Mouse (Mus musculus): ENCODE results near the gene Vmn1r56. TPM values are rescaled to one million over a fixed set of nuclear protein-coding genes. Genes with fewer than 3 reads are reported as not detected.
"Not testable (repeated sequence)": the region's sequence is repeated elsewhere in the genome, so short reads cannot be mapped to it uniquely, and the experiment has no call there.

Gene Vmn1r56
- not detected in 2 replicates for polyA plus RNA-seq (2012; rRNA removed)

DNA sequence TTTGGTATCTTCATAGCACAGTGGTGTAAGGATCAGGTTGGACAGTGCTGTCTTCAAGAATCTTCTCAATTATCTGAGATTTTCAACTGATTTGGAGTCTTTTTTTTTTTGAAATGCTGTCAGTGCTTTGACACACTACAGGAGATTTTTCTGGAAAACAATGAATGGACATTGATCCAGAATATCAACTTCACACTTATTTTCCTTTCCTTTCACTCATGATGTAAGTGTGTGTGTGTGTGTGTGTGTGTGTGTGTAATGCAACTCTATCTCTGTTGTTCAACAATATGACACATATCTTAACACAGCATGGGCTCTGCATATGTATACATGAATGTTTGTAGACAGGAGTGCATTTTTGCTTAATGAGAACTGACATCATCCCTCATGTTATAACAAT lies at the start of gene Vmn1r56:
Gene Vmn1r56 (minus strand): TSS at position 101 of the 400 bp plus-strand sequence.
- not testable (repeated sequence) for DNase-seq (ENCODE audit: low spot score)

DNA sequence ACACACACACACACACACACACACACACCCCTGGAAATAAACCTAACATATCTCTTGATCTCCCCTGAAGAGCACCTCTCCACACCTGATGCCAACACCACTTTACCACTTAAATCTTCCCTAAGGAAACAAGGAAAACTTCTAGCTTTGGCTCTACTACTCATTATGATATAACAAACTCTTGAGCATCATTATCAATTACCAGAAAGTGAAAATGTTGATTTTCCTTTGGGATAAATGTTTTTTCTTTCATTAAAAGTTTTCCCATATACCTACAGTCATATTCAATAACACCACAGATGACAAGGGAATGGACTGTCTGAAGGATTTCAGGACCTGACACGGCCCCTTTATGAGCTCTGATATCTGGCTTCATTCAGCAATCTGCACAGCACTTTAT lies 21.6 kb upstream of the Vmn1r56 start, which contains the start of gene Vmn1r57:
Gene Vmn1r57 (plus strand): TSS at position 301 of the 400 bp plus-strand sequence.
- not testable (repeated sequence) for DNase-seq (ENCODE audit: low spot score)

DNA sequence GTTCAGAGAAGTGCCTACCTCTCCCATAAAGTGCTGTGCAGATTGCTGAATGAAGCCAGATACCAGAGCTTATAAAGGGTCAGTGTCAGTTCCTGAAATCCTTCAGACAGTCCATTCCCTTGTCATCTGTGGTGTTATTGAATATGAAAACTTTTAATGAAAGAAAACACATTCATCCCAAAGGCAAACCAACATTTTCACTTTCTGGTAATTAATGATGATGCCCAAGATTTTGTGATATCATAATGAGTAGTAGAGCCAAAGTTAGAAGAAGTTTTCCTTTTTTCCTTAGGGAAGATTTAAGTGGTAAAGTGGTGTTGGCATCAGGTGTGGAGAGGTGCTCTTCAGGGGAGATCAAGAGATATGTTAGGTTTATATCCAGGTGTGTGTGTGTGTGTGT lies 47.0 kb downstream of the Vmn1r56 start, which contains the start of gene Vmn1r55:
Gene Vmn1r55 (minus strand): TSS at position 101 of the 400 bp plus-strand sequence.
- DNase-seq (ENCODE audit: low spot score), result not testable (repeated sequence)

Other genes starting within 250 kb of the Vmn1r56 start
- gene Sbk2, start 232.3 kb downstream of the Vmn1r56 start, polyA plus RNA-seq (2012; rRNA removed), result 0.29 and 0.46 TPM in 2 replicates
- 0.25 and 0.44 TPM in 2 replicates for gene Sbk3, start 225.6 kb downstream of the Vmn1r56 start, polyA plus RNA-seq (2012; rRNA removed)
- 35.6 and 38.2 TPM in 2 replicates for gene Zfp579, start 200.6 kb downstream of the Vmn1r56 start, polyA plus RNA-seq (2012; rRNA removed)
- gene Zfp524, start 182.3 kb downstream of the Vmn1r56 start, polyA plus RNA-seq (2012; rRNA removed), result 25.1 and 25.4 TPM in 2 replicates
- 19.5 and 22.8 TPM in 2 replicates for gene Fiz1, start 182.1 kb downstream of the Vmn1r56 start, polyA plus RNA-seq (2012; rRNA removed)
- gene Gm44973, start 181.3 kb downstream of the Vmn1r56 start, polyA plus RNA-seq (2012; rRNA removed), result 0.25 TPM in 1 of 2 replicates, not detected in the other
- gene Zfp865, start 176.4 kb downstream of the Vmn1r56 start, polyA plus RNA-seq (2012; rRNA removed), result 18.8 and 27.1 TPM in 2 replicates
- 13.1 and 13.7 TPM in 2 replicates for gene Ccdc106, start 176.2 kb downstream of the Vmn1r56 start, polyA plus RNA-seq (2012; rRNA removed)
- gene 4632433K11Rik, start 162.6 kb downstream of the Vmn1r56 start, polyA plus RNA-seq (2012; rRNA removed), result not detected in 2 replicates
- 9.5 and 9.6 TPM in 2 replicates for gene Zfp784, start 158.3 kb downstream of the Vmn1r56 start, polyA plus RNA-seq (2012; rRNA removed)
- gene Zfp580, start 145.2 kb downstream of the Vmn1r56 start, polyA plus RNA-seq (2012; rRNA removed), result 12.1 and 19.8 TPM in 2 replicates
- gene U2af2, start 134.6 kb downstream of the Vmn1r56 start, polyA plus RNA-seq (2012; rRNA removed), result 160 and 166 TPM in 2 replicates
- gene Epn1, start 116.5 kb downstream of the Vmn1r56 start, polyA plus RNA-seq (2012; rRNA removed), result 82.8 and 93.1 TPM in 2 replicates
- not detected in 2 replicates for gene Rfpl4, start 79.8 kb downstream of the Vmn1r56 start, polyA plus RNA-seq (2012; rRNA removed)
- gene Rasl2-9, start 70.8 kb downstream of the Vmn1r56 start, polyA plus RNA-seq (2012; rRNA removed), result 0.43 and 0.59 TPM in 2 replicates
- gene Vmn1r55, start 47.1 kb downstream of the Vmn1r56 start, polyA plus RNA-seq (2012; rRNA removed), result not detected in 2 replicates
- not detected in 2 replicates for gene Vmn1r57, start 21.7 kb upstream of the Vmn1r56 start, polyA plus RNA-seq (2012; rRNA removed)
- not detected in 2 replicates for gene Gm5065, start 153.8 kb upstream of the Vmn1r56 start, polyA plus RNA-seq (2012; rRNA removed)
- gene Nlrp2, start 154.3 kb upstream of the Vmn1r56 start, polyA plus RNA-seq (2012; rRNA removed), result not detected in 2 replicates
- not detected in 2 replicates for gene Vmn1r58, start 216.6 kb upstream of the Vmn1r56 start, polyA plus RNA-seq (2012; rRNA removed)